Mouse (Mus musculus) neural tube, embryonic 11.5 days (tissue): ENCODE measurements around the gene Fxyd7. TPM values are rescaled to one million over a fixed set of nuclear protein-coding genes. Genes with fewer than 3 reads are reported as not detected.
A peak's percentile ranks its signal among the peaks of the same experiment; 100 is the strongest.

Experiments
- ATAC-seq: fragments of 200-750 bp; cut with Nextera tagmentation; 2 replicates; pipeline ENCODE4 v1.8.0; 2017; ENCODE audit warnings: moderate number of reproducible peaks, mild to moderate bottlenecking, moderate TSS enrichment, moderate library complexity; ENCODE audit not compliant: insufficient read depth, low FRiP score, low TSS enrichment
- DNase-seq: peaks from one replicate; pipeline ENCODE4 v3.0.0-alpha.2; 2015; ENCODE audit warnings: low spot score
- H3K27ac ChIP-seq: fragments of 300-500 bp; sonication (generic); 2 replicates; pipeline ENCODE4 v1.5.1; 2014; ENCODE audit warnings: low read depth, mild to moderate bottlenecking, low read length
- H3K27me3 ChIP-seq: fragments of 300-500 bp; sonication (generic); 2 replicates; pipeline ENCODE4 v1.6.1; 2014; ENCODE audit warnings: mild to moderate bottlenecking, low read length, mixed read lengths; ENCODE audit not compliant: control insufficient read depth, insufficient read depth
- H3K36me3 ChIP-seq: fragments of 300-500 bp; sonication (generic); 2 replicates; pipeline ENCODE4 v1.6.1; 2014; ENCODE audit warnings: mild to moderate bottlenecking, low read length, moderate library complexity, mixed read lengths; ENCODE audit not compliant: control insufficient read depth, insufficient read depth
- H3K4me1 ChIP-seq: fragments of 300-500 bp; sonication (generic); 2 replicates; pipeline ENCODE4 v1.6.1; 2014; ENCODE audit warnings: low read length, mixed read lengths; ENCODE audit not compliant: control insufficient read depth, insufficient read depth
- H3K4me2 ChIP-seq: fragments of 300-500 bp; sonication (generic); 2 replicates; pipeline ENCODE4 v1.6.1; 2014; ENCODE audit warnings: low read depth, mild to moderate bottlenecking, moderate library complexity
- H3K4me3 ChIP-seq: fragments of 300-500 bp; sonication (generic); 2 replicates; pipeline ENCODE4 v1.5.1; 2014; ENCODE audit warnings: low read depth, low read length
- H3K9ac ChIP-seq: fragments of 300-500 bp; sonication (generic); 2 replicates; pipeline ENCODE4 v1.6.1; 2014; ENCODE audit warnings: mild to moderate bottlenecking, low read length
- H3K9me3 ChIP-seq: fragments of 300-500 bp; sonication (generic); 2 replicates; pipeline ENCODE4 v1.6.1; 2016; ENCODE audit warnings: low read length; ENCODE audit not compliant: control insufficient read depth
- WGBS: fragments of 180-500 bp; shearing (Covaris S2); extraction: QIAGEN DNeasy Blood & Tissue Kit; methylation state at CpG from one replicate; pipeline ENCODE4 v1.1.7; 2014; 5-methylcytosine and 5-hydroxymethylcytosine counted together
- polyA plus RNA-seq: library from polyadenylated mRNA; unstranded; fragments of >200 nt; fragmentation: Nextera tagmentation; extraction: Ambion mirVana; gene quantifications from 2 replicates; pipeline ENCODE4 v1.2.1, GENCODE M21; 2014

The Fxyd7 gene
- polyA plus RNA-seq, 1 experiment from 2014 or later: 36.5 TPM

- peaks cover 15% of the 10 kb centered on the region for H3K4me1 ChIP-seq
- H3K4me2 ChIP-seq: no peak within 1 kb of the TSS
- peaks cover 20% of the 10 kb centered on the region for H3K27me3 ChIP-seq
- H3K27ac ChIP-seq: no peak within 1 kb of the TSS
- no peak within 1 kb of the TSS for H3K4me3 ChIP-seq
- no peaks in the 10 kb centered on the region for H3K36me3 ChIP-seq
- 85% methylated on average over 2 of the region's 2 CpGs for WGBS
- no peak for ATAC-seq
- DNase-seq: no peak
- no peak within 1 kb of the TSS for H3K9ac ChIP-seq
- no peaks in the 10 kb centered on the region for H3K9me3 ChIP-seq
These were observed 5.8 kb upstream of the Fxyd7 start, which contains the start of gene Fxyd1 for GRCm38 (mm10) chr7:31057071-31057470. Fxyd1 (minus strand) TSS chr7:31057199.

GRCm38 (mm10) chr7:31056448-31056847, 5.2 kb upstream of the Fxyd7 start:
- 63% methylated on average over 7 of the region's 7 CpGs for WGBS

GRCm38 (mm10) chr7:31055883-31056282, 4.6 kb upstream of the Fxyd7 start:
- Histone ChIP-seq H3K9ac (no peak overlapping the region), H3K4me1 (peaks cover 15% of the 10 kb centered on the region), H3K27ac (no peak overlapping the region), H3K36me3 (no peaks in the 10 kb centered on the region), H3K9me3 (no peaks in the 10 kb centered on the region), H3K27me3 (peaks cover 30% of the 10 kb centered on the region), H3K4me3 (no peak overlapping the region), H3K4me2 (no peak overlapping the region)
- DNase-seq: no peak
- 36% methylated on average over 3 of the region's 4 CpGs for WGBS
- ATAC-seq: no peak

More at GRCm38 (mm10) chr7:31056448-31056847, 5.2 kb upstream of the Fxyd7 start:
- Histone ChIP-seq H3K36me3 (no peaks in the 10 kb centered on the region), H3K27me3 (peaks cover 25% of the 10 kb centered on the region), H3K4me1 (peaks cover 15% of the 10 kb centered on the region), H3K27ac (no peak overlapping the region), H3K9me3 (no peaks in the 10 kb centered on the region), H3K4me3 (no peak overlapping the region), H3K4me2 (no peak overlapping the region), H3K9ac (no peak overlapping the region)
- no peak for ATAC-seq
- DNase-seq: no peak

- ATAC-seq (no peak), DNase-seq (peak; percentile 50)
- Histone ChIP-seq H3K9ac (no peak overlapping the region; the same call in 1 of the 2 replicates), H3K4me1 (peaks cover 15% of the 10 kb centered on the region), H3K9me3 (no peaks in the 10 kb centered on the region), H3K27me3 (peaks cover 35% of the 10 kb centered on the region), H3K4me2 (peak overlapping the region; percentile 14; the same call in 1 of the 2 replicates), H3K36me3 (no peaks in the 10 kb centered on the region), H3K4me3 (no peak overlapping the region), H3K27ac (no peak overlapping the region)
- under 1% methylated on average over 9 of the region's 10 CpGs for WGBS
These were observed 4.1 kb upstream of the Fxyd7 start for GRCm38 (mm10) chr7:31055354-31055824.

- Histone ChIP-seq H3K4me3 (no peak overlapping the region), H3K4me2 (peak overlapping the region; percentile 14; the same call in 1 of the 2 replicates), H3K4me1 (peaks cover 15% of the 10 kb centered on the region), H3K27me3 (peaks cover 41% of the 10 kb centered on the region), H3K9ac (no peak overlapping the region; the same call in 1 of the 2 replicates), H3K36me3 (no peaks in the 10 kb centered on the region), H3K27ac (no peak overlapping the region), H3K9me3 (no peaks in the 10 kb centered on the region)
- WGBS: 52% methylated on average over 11 of the region's 11 CpGs
- DNase-seq: no peak
- no peak for ATAC-seq
These were observed 3.5 kb upstream of the Fxyd7 start for GRCm38 (mm10) chr7:31054661-31055320.

GRCm38 (mm10) chr7:31053882-31054447, 2.7 kb upstream of the Fxyd7 start:
- no peak overlapping the region for H3K4me3 ChIP-seq
- no peaks in the 10 kb centered on the region for H3K36me3 ChIP-seq
- no peak overlapping the region for H3K27ac ChIP-seq
- no peak overlapping the region for H3K9ac ChIP-seq
- peaks cover 15% of the 10 kb centered on the region for H3K4me1 ChIP-seq
- ATAC-seq: no peak
- peaks cover 48% of the 10 kb centered on the region for H3K27me3 ChIP-seq
- H3K4me2 ChIP-seq: no peak overlapping the region
- H3K9me3 ChIP-seq: no peaks in the 10 kb centered on the region
- no peak for DNase-seq
- 34% methylated on average over 10 of the region's 10 CpGs for WGBS

- Histone ChIP-seq H3K4me1 (peaks cover 15% of the 10 kb centered on the region), H3K4me3 (peak overlapping the region; percentile 0; the same call in 1 of the 2 replicates), H3K9ac (no peak overlapping the region), H3K27ac (no peak overlapping the region), H3K4me2 (peak overlapping the region; percentile 25), H3K36me3 (no peaks in the 10 kb centered on the region), H3K27me3 (peaks cover 48% of the 10 kb centered on the region), H3K9me3 (no peaks in the 10 kb centered on the region)
- ATAC-seq (peak; percentile 45; the same call in 1 of the 2 replicates), DNase-seq (peak; percentile 58)
- under 1% methylated on average over 34 of the region's 34 CpGs for WGBS
These were observed 1.6 kb upstream of the Fxyd7 start for GRCm38 (mm10) chr7:31052636-31053434.

GRCm38 (mm10) chr7:31052251-31052635, 976 bp upstream of the Fxyd7 start:
- Histone ChIP-seq H3K9ac (no peak overlapping the region), H3K4me3 (peak overlapping the region; percentile 0; the same call in 1 of the 2 replicates), H3K36me3 (no peaks in the 10 kb centered on the region), H3K4me1 (peaks cover 15% of the 10 kb centered on the region), H3K4me2 (peak overlapping the region; percentile 25), H3K9me3 (no peaks in the 10 kb centered on the region), H3K27ac (no peak overlapping the region), H3K27me3 (peaks cover 48% of the 10 kb centered on the region)
- ATAC-seq (no peak), DNase-seq (no peak)
- 2% methylated on average over 22 of the region's 22 CpGs for WGBS
